Mouse (Mus musculus): ENCODE data around the gene Colgalt1.

Gene Colgalt1

DNA sequence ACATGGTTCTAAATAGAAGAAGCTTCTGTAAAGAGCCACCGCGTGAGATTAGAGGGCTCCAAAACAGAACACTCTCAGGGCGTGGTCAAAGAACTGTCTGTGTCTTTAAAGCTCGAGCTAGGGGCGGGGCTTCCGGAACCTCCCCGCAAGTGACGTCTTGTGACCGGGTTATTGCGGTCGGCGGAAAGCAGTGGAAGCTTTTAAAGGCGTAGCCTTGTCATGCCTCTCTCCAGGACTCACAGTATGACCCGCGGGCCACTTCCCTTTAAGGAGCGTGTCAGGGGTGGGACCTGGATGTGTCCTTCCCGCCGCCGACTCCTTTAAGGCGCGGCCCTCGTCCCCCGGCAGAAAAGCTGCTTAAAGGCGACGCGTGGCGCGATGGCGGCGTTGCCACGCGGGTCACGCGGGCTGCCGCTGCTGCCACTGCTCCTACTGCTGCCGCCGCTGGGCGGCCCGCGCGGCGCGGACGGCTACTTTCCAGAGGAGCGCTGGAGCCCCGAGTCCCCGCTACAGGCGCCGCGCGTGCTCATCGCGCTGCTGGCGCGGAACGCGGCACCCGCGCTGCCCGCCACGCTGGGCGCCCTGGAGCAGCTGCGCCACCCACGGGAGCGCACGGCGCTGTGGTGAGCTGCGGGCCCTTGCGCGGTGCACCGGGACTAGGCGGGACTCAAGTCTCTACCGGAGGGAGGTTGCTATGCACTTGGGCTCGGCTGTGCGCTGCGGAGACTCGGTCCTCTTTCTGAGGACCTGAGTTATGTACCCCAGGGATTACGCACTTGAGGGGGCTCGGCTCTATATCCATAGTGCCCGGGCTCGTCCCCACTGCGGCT lies at the start of gene Colgalt1:
Gene Colgalt1, plus strand, starts transcription at position 177 of the 830 bp plus-strand sequence.
- in situ Hi-C loops (cut with MseI, MboI), result no loop called here

DNA sequence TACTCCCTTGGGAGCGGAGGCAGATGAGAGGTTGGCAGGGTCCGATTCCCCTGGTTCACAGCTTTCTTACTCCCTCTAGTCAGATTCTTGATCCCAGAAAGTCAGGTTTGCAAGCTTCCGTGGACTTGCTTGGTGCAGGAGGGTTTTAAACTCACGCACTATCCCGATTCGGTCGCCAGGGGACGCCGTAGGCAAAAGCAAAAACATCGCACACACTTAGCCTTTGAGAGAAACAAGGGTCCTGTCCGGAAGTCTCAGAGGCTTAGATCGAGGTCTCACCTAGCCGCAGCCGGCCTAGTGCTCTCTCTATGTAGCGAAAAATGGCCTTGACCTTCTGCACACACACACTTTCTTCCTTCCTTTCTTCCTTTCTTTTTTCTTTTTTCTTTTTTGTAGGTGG lies 49.4 kb upstream of the Colgalt1 start:
- in situ Hi-C loops (cut with MseI, MboI), result loop anchor here (5.0 to 10.0 kb wide), 3 partner anchors 36 to 103 kb away; partner anchors contain the start of gene Fam129c (in 1 of the 2)

DNA sequence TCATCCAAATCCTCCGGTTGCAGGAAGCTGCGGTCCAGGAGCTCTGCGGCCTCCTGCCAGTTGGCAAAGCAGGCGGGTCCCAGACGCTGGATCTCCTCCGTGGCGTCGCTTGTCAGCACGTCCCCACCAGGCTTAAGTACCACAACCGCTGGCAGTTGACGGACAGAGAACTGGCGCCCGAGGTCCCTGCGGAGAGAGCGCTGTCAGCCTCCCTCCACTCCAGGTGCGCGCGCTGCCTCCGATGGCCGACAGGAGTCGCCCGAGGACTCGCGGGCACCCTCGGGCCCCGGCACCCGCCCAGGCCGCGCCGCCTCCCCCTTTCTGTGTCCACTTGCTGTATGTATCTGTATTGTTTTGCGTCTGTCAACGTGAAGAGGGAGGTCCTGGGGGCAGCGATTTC lies 48.0 kb upstream of the Colgalt1 start:
- in situ Hi-C loops (cut with MseI, MboI), result loop anchor here (5.0 to 10.0 kb wide), 3 partner anchors 35 to 102 kb away; partner anchors contain the start of gene Fam129c (in 1 of the 2)

DNA sequence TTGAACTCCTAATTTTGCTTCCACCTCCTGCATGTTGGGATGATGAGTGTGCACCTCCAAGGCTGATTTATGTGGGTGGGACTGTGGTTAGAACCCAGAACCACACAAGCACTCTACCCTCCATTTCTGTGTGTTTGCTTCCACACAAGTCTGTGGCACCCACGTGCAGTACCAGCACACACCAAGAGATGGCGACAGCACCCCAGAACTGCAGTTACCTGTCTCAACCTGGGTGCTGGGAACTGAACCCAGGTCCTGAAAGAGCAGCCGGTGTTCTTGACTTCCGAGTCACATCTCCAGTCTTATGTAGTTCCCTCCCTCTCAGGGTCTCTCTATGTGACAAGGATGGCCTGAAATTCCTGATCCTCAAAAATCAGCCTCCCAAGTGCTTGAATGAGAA lies 46.8 kb upstream of the Colgalt1 start:
- in situ Hi-C loops (cut with MseI, MboI), result loop anchor here (5.0 to 10.0 kb wide), 3 partner anchors 33 to 101 kb away; partner anchors contain the start of gene Fam129c (in 1 of the 2)

DNA sequence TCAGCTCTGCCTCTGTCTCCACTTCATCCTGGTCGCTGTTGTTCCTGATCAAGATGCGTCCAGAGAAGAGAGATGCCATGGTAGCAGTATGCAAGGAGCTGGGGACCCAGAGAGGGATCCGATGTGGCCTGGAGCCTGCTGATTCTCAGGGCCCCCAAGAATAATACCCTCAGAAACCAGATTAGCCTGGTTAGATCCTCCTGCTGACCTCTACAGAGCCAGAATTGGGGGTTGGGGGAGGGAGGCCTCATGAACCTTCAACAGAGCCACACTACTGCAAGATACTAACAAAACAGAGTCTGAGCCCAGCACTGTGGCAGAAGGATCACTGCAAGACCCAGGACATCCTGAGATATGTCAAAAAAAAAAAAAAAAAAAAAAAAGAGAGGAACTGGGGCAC lies 44.3 kb upstream of the Colgalt1 start, which contains the start of gene Nxnl1:
Gene Nxnl1, minus strand, starts transcription at position 101 of the 400 bp plus-strand sequence.
- in situ Hi-C loops (cut with MseI, MboI), result loop anchor here (10.0 kb wide), 2 partner anchors 88 to 98 kb away; no protein-coding TSS in a partner anchor

- in situ Hi-C loops (cut with MseI, MboI), result loop anchor here (10.0 kb wide), 2 partner anchors 87 to 97 kb away; no protein-coding TSS in a partner anchor
Observed at GRCm38 (mm10) chr8:71567587-71567986, 43.2 kb upstream of the Colgalt1 start.

DNA sequence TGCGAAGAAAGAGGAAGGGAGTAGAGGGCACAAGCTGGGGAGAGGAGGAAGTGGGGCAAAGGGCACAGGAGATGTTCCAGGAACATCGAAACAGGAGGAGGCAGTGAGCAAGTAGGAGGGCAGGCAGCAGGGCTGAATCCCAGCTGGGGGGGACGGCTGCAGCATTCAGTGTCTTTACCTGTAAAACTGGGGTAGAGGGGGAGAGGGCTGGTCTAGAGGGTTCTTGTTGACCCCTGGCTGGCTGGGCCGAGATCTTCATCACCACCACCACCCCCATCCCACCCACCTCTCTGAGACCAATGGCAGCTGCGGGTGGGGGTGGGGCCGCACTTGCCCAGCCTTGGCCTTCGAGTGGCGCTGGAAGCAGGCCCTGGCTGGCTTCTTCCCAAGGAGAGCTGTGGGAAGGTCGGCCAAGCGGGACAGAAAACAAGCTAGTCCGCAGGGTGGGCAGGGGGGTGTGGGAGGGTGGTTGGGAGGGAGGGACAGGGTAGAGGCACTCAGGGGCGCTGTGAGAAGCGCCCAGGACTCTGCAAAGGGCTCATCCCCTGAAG lies 42.3 kb upstream of the Colgalt1 start, which contains the start of gene Slc27a1:
Gene Slc27a1, plus strand, starts transcription at position 496 of the 551 bp plus-strand sequence.
- in situ Hi-C loops (cut with MseI, MboI), result loop anchor here (10.0 kb wide), 2 partner anchors 86 to 96 kb away; no protein-coding TSS in a partner anchor

GRCm38 (mm10) chr8:71568941-71569340 lies 41.9 kb upstream of the Colgalt1 start:
- in situ Hi-C loops (cut with MseI, MboI), result loop anchor here (10.0 kb wide), 2 partner anchors 86 to 96 kb away; no protein-coding TSS in a partner anchor

GRCm38 (mm10) chr8:71569366-71570290 lies 41.2 kb upstream of the Colgalt1 start:
- in situ Hi-C loops (cut with MseI, MboI), result loop anchor here (10.0 kb wide), 2 partner anchors 85 to 95 kb away; no protein-coding TSS in a partner anchor

- in situ Hi-C loops (cut with MseI, MboI), result no loop called here
Observed at GRCm38 (mm10) chr8:71570291-71570954, 40.4 kb upstream of the Colgalt1 start.

- in situ Hi-C loops (cut with MseI, MboI), result no loop called here
Observed at GRCm38 (mm10) chr8:71572077-71572476, 38.7 kb upstream of the Colgalt1 start.

- in situ Hi-C loops (cut with MseI, MboI), result no loop called here
Observed at GRCm38 (mm10) chr8:71572847-71573633, 37.8 kb upstream of the Colgalt1 start.

DNA sequence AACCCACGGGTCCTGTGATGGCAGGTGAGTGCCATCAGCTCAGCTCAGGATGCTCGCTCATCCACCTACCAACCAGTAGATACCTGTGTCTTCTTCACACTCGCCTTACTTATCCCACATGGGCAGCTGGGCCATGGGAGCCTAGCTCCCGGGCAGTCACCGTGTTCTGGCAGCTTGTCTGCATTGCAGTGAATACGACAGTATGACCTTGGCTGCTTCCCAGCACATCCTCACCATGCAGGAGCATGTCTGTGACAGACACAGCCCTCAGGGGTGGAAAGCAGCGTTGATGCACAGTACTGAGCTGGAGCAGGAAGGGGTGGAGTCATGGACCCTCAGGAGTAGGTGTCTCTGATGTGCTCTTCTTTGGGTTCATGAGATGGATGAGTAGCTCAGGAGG lies 36.4 kb upstream of the Colgalt1 start:
- in situ Hi-C loops (cut with MseI, MboI), result no loop called here

DNA sequence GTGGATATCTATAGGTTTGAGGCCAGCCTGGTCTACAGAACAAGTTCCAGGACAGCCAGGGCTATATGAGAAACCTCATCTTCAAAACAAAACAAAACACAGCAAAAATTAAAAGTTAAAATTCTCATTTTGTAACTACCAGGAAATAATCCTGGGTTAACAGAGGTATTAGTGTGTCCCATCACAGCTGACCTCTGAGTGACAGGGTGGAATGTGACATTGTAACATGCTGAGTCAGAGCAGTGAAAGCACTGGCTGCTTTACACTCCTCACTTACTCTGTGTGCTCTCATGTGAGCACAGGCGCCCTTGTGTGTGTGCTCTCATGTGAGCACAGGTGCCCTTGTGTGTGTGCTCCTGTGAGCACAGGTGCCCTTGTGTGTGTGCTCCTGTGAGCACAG lies 35.8 kb upstream of the Colgalt1 start:
- in situ Hi-C loops (cut with MseI, MboI), result no loop called here

DNA sequence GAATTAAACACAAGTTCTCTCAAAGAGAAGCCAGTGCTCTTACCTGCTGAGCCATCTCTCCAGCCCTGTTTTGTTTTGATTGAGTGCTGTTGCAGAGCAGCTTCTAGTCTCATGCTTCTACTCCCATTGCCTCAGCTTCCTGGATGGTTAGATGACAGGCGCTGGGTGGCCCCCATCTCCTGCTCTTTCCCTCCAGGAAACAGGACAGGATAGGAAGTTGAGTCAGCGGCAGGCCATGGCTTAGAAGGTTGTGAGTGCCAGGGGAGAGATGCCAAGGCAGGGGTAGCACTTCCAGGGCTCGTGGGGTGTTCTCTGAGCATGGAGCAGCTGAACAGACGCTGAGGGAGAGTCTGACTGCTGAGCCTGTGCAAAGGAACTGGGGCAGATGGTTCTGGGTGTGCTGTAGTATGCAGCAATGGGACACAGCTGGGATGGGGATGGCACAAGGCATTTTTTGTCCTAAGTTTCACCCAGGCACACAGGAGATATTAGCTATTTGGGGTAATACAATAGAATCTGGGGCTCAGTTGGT lies 32.9 kb upstream of the Colgalt1 start:
- in situ Hi-C loops (cut with MseI, MboI), result no loop called here

DNA sequence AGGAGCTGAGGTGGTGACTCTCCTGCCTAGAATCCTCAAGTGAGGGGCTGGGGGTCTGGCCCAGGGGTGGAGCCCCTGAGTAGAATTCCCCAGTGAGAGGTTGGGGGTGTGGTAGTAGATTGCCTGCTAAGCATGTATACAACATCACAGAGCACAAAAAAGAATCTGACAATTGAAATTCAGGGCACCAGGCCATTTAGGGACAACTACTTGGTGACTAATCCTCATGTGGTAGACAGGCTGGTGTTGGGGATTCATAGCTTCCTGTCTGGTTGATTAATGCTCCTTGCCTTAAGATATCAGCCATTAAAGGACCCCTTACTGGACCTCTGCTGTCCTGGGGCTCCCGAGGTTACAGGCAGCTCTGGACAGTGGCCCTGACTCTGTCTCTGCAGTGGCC lies 31.8 kb upstream of the Colgalt1 start:
- in situ Hi-C loops (cut with MseI, MboI), result no loop called here

DNA sequence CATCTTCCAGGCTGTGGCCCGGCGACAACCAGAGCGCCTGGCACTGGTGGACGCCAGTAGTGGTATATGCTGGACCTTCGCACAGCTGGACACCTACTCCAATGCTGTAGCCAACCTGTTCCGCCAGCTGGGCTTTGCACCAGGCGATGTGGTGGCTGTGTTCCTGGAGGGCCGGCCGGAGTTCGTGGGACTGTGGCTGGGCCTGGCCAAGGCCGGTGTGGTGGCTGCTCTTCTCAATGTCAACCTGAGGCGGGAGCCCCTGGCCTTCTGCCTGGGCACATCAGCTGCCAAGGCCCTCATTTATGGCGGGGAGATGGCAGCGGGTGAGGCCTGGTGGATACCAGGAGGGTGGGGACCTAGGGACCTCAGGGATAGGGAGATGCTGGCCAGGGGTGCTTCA lies 31.3 kb upstream of the Colgalt1 start:
- in situ Hi-C loops (cut with MseI, MboI), result no loop called here

DNA sequence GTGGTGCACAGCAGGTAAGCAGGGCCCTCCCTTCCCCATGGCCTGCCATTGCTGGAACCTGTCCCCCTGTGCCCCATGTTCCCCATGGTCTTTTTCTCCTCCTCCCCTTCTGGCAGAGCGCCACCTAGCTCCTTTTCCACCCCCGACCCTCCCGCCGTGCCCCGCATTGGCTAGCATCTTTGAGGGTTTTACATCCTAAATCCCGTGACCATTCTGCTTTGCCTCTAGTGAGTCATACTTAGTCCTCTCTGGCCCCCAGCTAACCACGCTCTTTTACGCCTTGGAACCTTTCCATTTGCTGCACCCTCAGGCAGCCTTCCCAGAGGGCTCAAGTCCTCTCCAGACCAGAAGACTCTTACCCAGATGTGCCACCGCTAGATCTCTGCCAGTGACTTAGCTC lies 30.6 kb upstream of the Colgalt1 start:
- in situ Hi-C loops (cut with MseI, MboI), result no loop called here

DNA sequence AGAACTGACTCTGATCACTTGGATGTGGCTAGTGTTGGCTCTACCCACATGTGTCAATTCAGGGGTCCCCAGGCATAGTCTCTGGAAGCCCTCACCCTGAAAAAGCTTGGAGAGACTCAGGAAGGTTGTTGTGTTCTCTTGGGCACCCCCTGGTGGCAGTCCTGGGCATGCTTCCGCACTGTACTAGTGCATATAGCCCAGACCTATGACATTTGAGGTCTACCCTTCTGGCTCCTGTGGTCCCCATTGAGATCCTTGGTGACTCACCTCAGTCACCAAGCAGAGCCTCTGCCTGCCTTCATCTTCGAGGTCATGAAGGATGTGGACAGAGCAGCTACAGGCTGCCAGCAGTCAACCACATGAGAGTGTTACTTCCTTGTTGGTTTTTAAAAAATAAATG lies 23.9 kb upstream of the Colgalt1 start:
- in situ Hi-C loops (cut with MseI, MboI), result no loop called here

GRCm38 (mm10) chr8:71588762-71589161 lies 22.0 kb upstream of the Colgalt1 start:
- in situ Hi-C loops (cut with MseI, MboI), result no loop called here
